29 mouse cellular contexts compared by ENCODE assay signal in the genomic region with DNA sequence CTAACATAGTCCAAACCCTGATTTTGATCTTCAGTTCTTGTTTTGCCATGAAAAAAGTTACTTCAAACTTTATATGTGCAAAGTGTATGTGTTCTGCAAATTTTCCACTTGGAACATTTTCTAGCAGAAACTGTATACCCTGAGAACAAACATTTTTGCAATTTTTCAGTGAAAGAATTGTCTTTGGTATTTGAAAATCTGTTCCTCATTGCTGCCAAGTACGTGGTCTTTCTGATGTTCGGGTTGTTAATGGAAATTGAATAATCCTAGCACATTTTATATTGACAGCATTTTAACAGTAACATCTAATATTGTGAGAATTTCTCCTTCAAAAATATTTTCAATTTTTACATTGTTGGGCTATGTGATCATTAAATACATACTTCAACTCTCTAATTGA.
DNase-seq lines count a peak whose midpoint lies in the region; ATAC-seq lines count a peak whose summit lies in the region.
"Had no signal": no experiment of that assay in that cellular context is flagged by ENCODE, and none has a peak within 500 bp of the region (broad histone marks: within the 10 kb centered on the region; RNA-seq: fewer than 3 reads in every experiment).

No protein-coding gene starts in this region.

- no peaks in the 10 kb centered on the region for H3K36me3 ChIP-seq in embryonic facial prominence, embryonic 14.5 days (ENCODE audit: control insufficient read depth, insufficient read depth, low read length)
- no peaks in the 10 kb centered on the region for H3K36me3 ChIP-seq in embryonic facial prominence, embryonic 10.5 days (replicated peaks)
- H3K36me3 ChIP-seq: embryonic facial prominence, embryonic 12.5 days; embryonic facial prominence, embryonic 15.5 days; forebrain, embryonic 10.5 days; forebrain, embryonic 12.5 days; G1E had no signal

- H3K27me3 ChIP-seq in embryonic facial prominence, embryonic 14.5 days (replicated peaks; ENCODE audit: control insufficient read depth, insufficient read depth, low read length): no peaks in the 10 kb centered on the region
- H3K27me3 ChIP-seq in embryonic facial prominence, embryonic 10.5 days (replicated peaks; ENCODE audit: low read depth, poor library complexity, severe bottlenecking): no peaks in the 10 kb centered on the region
- H3K27me3 ChIP-seq: CH12.LX; embryonic facial prominence, embryonic 12.5 days; embryonic facial prominence, embryonic 15.5 days; forebrain, embryonic 12.5 days had no signal

- WGBS in embryonic facial prominence, embryonic 14.5 days: 45% methylated on average over 2 of the region's 2 CpGs
- WGBS in embryonic facial prominence, embryonic 10.5 days: 81% methylated on average over 2 of the region's 2 CpGs

- ATAC-seq in embryonic facial prominence, embryonic 14.5 days (ENCODE audit: low read depth): no peak
- ATAC-seq: activated CD4-positive, CD25-positive, alpha-beta regulatory T cell, adult 4 months; CD4-positive, CD25-positive, alpha-beta regulatory T cell, adult 4 months; forebrain, embryonic 14.5 days; forebrain, embryonic 16.5 days; Patski had no signal

- H3K9ac ChIP-seq in embryonic facial prominence, embryonic 14.5 days (ENCODE audit: low read depth, low read length): no peak overlapping the region
- H3K9ac ChIP-seq: embryonic facial prominence, embryonic 12.5 days; embryonic facial prominence, embryonic 15.5 days; forebrain, embryonic 12.5 days had no signal

- no peak overlapping the region for H3K4me2 ChIP-seq in embryonic facial prominence, embryonic 14.5 days (ENCODE audit: low read depth, low read length)
- H3K4me2 ChIP-seq: embryonic facial prominence, embryonic 12.5 days; embryonic facial prominence, embryonic 15.5 days; forebrain, embryonic 12.5 days had no signal

- H3K9me3 ChIP-seq in embryonic facial prominence, embryonic 14.5 days (ENCODE audit: control insufficient read depth, low read length): no peaks in the 10 kb centered on the region
- H3K9me3 ChIP-seq in embryonic facial prominence, embryonic 10.5 days: no peaks in the 10 kb centered on the region
- H3K9me3 ChIP-seq: embryonic facial prominence, embryonic 12.5 days; embryonic facial prominence, embryonic 15.5 days; forebrain, embryonic 10.5 days; forebrain, embryonic 12.5 days; G1E had no signal

- DNase-seq in embryonic facial prominence, embryonic 14.5 days (ENCODE audit: low spot score): peak; percentile 4
- DNase-seq in embryonic facial prominence, embryonic 10.5 days (ENCODE audit: low spot score): no peak
- peak; percentile 20 for DNase-seq in layer of hippocampus, adult 9-10 months (ENCODE audit: low spot score)
- DNase-seq in layer of hippocampus, postnatal 36 days: no peak
- peak; percentile 10 for DNase-seq in brain, adult 2 months (ENCODE audit: low read depth, low spot score)
- DNase-seq in frontal cortex, postnatal 14 days (ENCODE audit: low spot score in 2 of 2): no peak
- DNase-seq: adrenal gland, adult 8-10 months; adrenal gland, postnatal 14 days; adrenal gland, postnatal 36 days; B cell, adult 2 months; cerebellum, adult 11 months; cerebellum, adult 18-20 months; cerebellum, adult 8-10 months; cerebellum, adult 9-11 months; cerebellum, postnatal 14 days; cerebellum, postnatal 36 days; embryo, embryonic 11 days had no signal

- H3K4me3 ChIP-seq in embryonic facial prominence, embryonic 14.5 days (ENCODE audit: low read depth, low read length): no peak overlapping the region
- no peak overlapping the region for H3K4me3 ChIP-seq in embryonic facial prominence, embryonic 10.5 days
- H3K4me3 ChIP-seq: embryonic facial prominence, embryonic 12.5 days; embryonic facial prominence, embryonic 15.5 days; erythroblast, embryonic 14.5 days; forebrain, embryonic 10.5 days; forebrain, embryonic 12.5 days had no signal

- H3K4me1 ChIP-seq in embryonic facial prominence, embryonic 14.5 days (ENCODE audit: control insufficient read depth, insufficient read depth, low read length): no peaks in the 10 kb centered on the region
- H3K4me1 ChIP-seq in embryonic facial prominence, embryonic 10.5 days: no peaks in the 10 kb centered on the region
- H3K4me1 ChIP-seq: embryonic facial prominence, embryonic 12.5 days; embryonic facial prominence, embryonic 15.5 days; forebrain, embryonic 10.5 days; forebrain, embryonic 12.5 days had no signal

- H3K27ac ChIP-seq in embryonic facial prominence, embryonic 14.5 days (replicated peaks; ENCODE audit: low read depth, low read length): no peak overlapping the region
- no peak overlapping the region for H3K27ac ChIP-seq in embryonic facial prominence, embryonic 10.5 days (replicated peaks)
- H3K27ac ChIP-seq: embryonic facial prominence, embryonic 12.5 days; embryonic facial prominence, embryonic 15.5 days; forebrain, embryonic 10.5 days; forebrain, embryonic 12.5 days had no signal

Comparison
In these comparisons a context has a peak if more than half of its experiments do, and no peak if none do; other contexts are left out.
1. DNase-seq: peak in embryonic facial prominence, embryonic 14.5 days (single experiment), layer of hippocampus, adult 9-10 months (single experiment) and brain, adult 2 months (single experiment); none in embryonic facial prominence, embryonic 10.5 days (single experiment), layer of hippocampus, postnatal 36 days (0 of 2) and frontal cortex, postnatal 14 days (0 of 2).